Mouse (Mus musculus) cerebellum, adult 2 months (tissue): ENCODE results near the gene Grb2.

Experiments
- CTCF ChIP-seq: fragments of 200-500 bp; IDR thresholded peaks from 2 replicates; pipeline ENCODE4 v1.5.1; 2011; ENCODE audit warnings: low read depth, mild to moderate bottlenecking, control low read depth, low read length, moderate library complexity, borderline replicate concordance; ENCODE audit not compliant: insufficient read depth
- POLR2A ChIP-seq: fragments of 200-500 bp; IDR thresholded peaks from 2 replicates; pipeline ENCODE4 v1.6.1; 2011; ENCODE audit warnings: low read length, control low read depth, borderline replicate concordance; ENCODE audit not compliant: insufficient read depth

GRCm38 (mm10) chr11:115723231-115723630, 14.8 kb upstream of the Grb2 start:
- no peak for TF ChIP-seq CTCF
- no peak for TF ChIP-seq POLR2A
